In the genomic region with DNA sequence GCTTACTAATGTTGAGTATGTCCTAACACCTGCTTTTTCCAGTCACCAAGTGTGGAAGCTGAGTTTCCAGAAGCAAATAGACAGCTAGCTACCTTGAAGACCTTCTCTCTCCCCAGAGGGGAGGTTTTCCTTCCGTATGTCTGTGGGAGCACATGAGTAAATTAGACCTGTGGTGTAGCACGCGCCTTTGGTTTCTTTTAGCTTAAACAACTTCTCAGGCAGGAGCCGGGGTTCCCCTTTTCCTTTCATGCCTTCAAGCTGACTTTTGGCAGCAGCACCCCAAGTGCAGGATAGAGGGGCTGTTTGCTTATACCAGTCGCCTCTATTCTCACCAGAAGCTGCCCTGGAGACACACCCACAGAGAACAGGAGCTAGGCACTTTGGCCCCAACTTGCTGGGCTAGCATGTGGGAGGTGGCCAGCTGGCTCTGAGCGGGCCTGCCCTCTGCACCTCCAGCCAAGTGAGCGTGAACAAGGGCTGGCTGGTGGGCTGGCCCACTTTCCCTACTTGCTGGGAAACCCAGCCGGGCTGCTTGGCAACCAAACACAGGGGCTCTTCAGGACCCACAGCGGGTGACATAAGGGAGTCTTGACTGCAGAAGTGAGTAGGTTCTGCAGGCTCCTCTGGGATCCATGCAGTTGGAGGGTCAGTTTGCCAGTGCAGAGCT, we compare ENCODE assay signal across 9 mouse cellular contexts.
DNase-seq lines count a peak whose midpoint lies in the region; ATAC-seq and TF ChIP-seq lines count a peak whose summit lies in the region.
"Had no signal": no experiment of that assay in that cellular context is flagged by ENCODE, and none has a peak within 500 bp of the region (broad histone marks: within the 10 kb centered on the region; RNA-seq: fewer than 3 reads in every experiment).

No protein-coding gene starts in this region.

- H3K27ac ChIP-seq in liver, embryonic 11.5 days (ENCODE audit: low read depth, low read length), result no peak overlapping the region
- H3K27ac ChIP-seq: limb, embryonic 12.5 days had no signal

- no peaks in the 10 kb centered on the region for H3K9me3 ChIP-seq in liver, embryonic 11.5 days (ENCODE audit: control insufficient read depth, low read length)
- H3K9me3 ChIP-seq: limb, embryonic 12.5 days had no signal

- intact Hi-C loops in gastrocnemius, postnatal 36 days (cut with DNase I), result loop anchor here (5.0 to 10.0 kb wide), 2 partner anchors 45 to 83 kb away; a partner anchor contains a TSS

- DNase-seq in liver, result peak; percentile 24
- no peak for DNase-seq in liver, embryonic 11.5 days (ENCODE audit: low spot score)
- DNase-seq in gastrocnemius, postnatal 36 days, result peak; percentile 37 to 39
- DNase-seq in layer of hippocampus, adult 18-20 months (ENCODE audit: low spot score in 2 of 2), result peak; percentile 35 to 53
- DNase-seq in lung, adult 2 months, result peak; percentile 9
- peak; percentile 47 for DNase-seq in right cerebral cortex, postnatal 14 days
- DNase-seq in adrenal gland, adult 2 months, result no peak
- no peak for DNase-seq in heart, adult 11 months

- H3K4me2 ChIP-seq in liver, embryonic 11.5 days, result no peak overlapping the region
- H3K4me2 ChIP-seq: limb, embryonic 12.5 days had no signal

- no peak for ATAC-seq in liver, embryonic 11.5 days (replicated peaks; ENCODE audit: low FRiP score)

- no peaks in the 10 kb centered on the region for H3K4me1 ChIP-seq in liver, embryonic 11.5 days (replicated peaks; ENCODE audit: control insufficient read depth, insufficient read depth, low read length)
- H3K4me1 ChIP-seq in lung, adult 2 months (ENCODE audit: control insufficient read depth, insufficient read depth, low read length), result 0 out of 2 replicates have a peak, but pooled peaks cover 2% of the 10 kb centered on the region
- H3K4me1 ChIP-seq: limb, embryonic 12.5 days had no signal

- TF ChIP-seq POLR2A in lung, adult 2 months (IDR thresholded peaks at IDR 0.05; ENCODE audit: borderline replicate concordance, extremely low read depth, low read depth, low read length), result no peak

- no peak for TF ChIP-seq CTCF in lung, adult 2 months (IDR thresholded peaks at IDR 0.05; ENCODE audit: insufficient read depth, low read length)

- H3K9ac ChIP-seq in liver, embryonic 11.5 days (ENCODE audit: low read depth, low read length), result no peak overlapping the region
- H3K9ac ChIP-seq: limb, embryonic 12.5 days had no signal

- no peak overlapping the region for H3K4me3 ChIP-seq in liver, embryonic 11.5 days (ENCODE audit: low read depth, low read length)
- H3K4me3 ChIP-seq in lung, adult 2 months (replicated peaks; ENCODE audit: extremely low read depth, low read depth, low read length), result no peak overlapping the region
- H3K4me3 ChIP-seq: limb, embryonic 12.5 days had no signal

- H3K27me3 ChIP-seq in liver, embryonic 11.5 days (replicated peaks; ENCODE audit: control insufficient read depth, insufficient read depth, low read length), result no peaks in the 10 kb centered on the region
- H3K27me3 ChIP-seq: limb, embryonic 12.5 days had no signal

- WGBS in liver, embryonic 11.5 days, result 79% methylated on average over 9 of the region's 9 CpGs
- 44% methylated on average over 9 of the region's 9 CpGs for WGBS in lung, adult 2 months

- H3K36me3 ChIP-seq in liver, embryonic 11.5 days (ENCODE audit: control insufficient read depth, insufficient read depth, low read length), result peaks cover 2% of the 10 kb centered on the region; the same call in 1 of the 2 replicates

Comparison
In these comparisons a context has a peak if more than half of its experiments do, and no peak if none do; other contexts are left out.
1. DNase-seq: peak in liver (single experiment), gastrocnemius, postnatal 36 days (2 of 2), layer of hippocampus, adult 18-20 months (2 of 2), lung, adult 2 months (single experiment) and right cerebral cortex, postnatal 14 days (single experiment); none in liver, embryonic 11.5 days (single experiment), adrenal gland, adult 2 months (single experiment) and heart, adult 11 months (single experiment).